19 mouse cellular contexts compared by ENCODE assay signal in genomic region chr16:36930231-36931136, GRCm38 (mm10). TPM values are rescaled to one million over a fixed set of nuclear protein-coding genes. Genes with fewer than 3 reads are reported as not detected.
DNase-seq lines count a peak whose midpoint lies in the region; ATAC-seq and TF ChIP-seq lines count a peak whose summit lies in the region.
"Had no signal": no experiment of that assay in that cellular context is flagged by ENCODE, and none has a peak within 500 bp of the region (broad histone marks: within the 10 kb centered on the region; RNA-seq: fewer than 3 reads in every experiment).

No protein-coding gene starts in this region.

- no peak for TF ChIP-seq CTCF in CH12.LX (conservative IDR thresholded peaks at IDR 0.05 in 1 of 2, IDR thresholded peaks at IDR 0.05 in 1 of 2; ENCODE audit: low read depth in 2 of 2, low read length in 2 of 2)
- no peak for TF ChIP-seq CTCF in midbrain, postnatal 0 days (IDR thresholded peaks at IDR 0.05)

- no peak for DNase-seq in liver, embryonic 11.5 days (ENCODE audit: low spot score)
- DNase-seq in CH12.LX (ENCODE audit: extremely low read depth), result peak; percentile 66
- peak; percentile 58 to 67 for DNase-seq in adrenal gland, postnatal 36 days
- no peak for DNase-seq in midbrain, postnatal 0 days (ENCODE audit: low spot score)
- DNase-seq in hindbrain, embryonic 11.5 days (ENCODE audit: low spot score), result no peak
- DNase-seq: cerebellum, postnatal 14 days; gastrocnemius, postnatal 10 days; heart, postnatal 10 days; kidney, adult 18-20 months; kidney, postnatal 4 days had no signal

- TF ChIP-seq EP300 in CH12.LX (IDR thresholded peaks at IDR 0.05; ENCODE audit: low read length), result peak; percentile 53; the same call in 1 of the 2 replicates

- no peak overlapping the region for H3K9ac ChIP-seq in liver, embryonic 15.5 days
- H3K9ac ChIP-seq in liver, embryonic 11.5 days (ENCODE audit: low read depth, low read length), result no peak overlapping the region
- peak overlapping the region; percentile 28; the same call in 1 of the 2 replicates for H3K9ac ChIP-seq in CH12.LX (ENCODE audit: insufficient read depth, low read depth)
- H3K9ac ChIP-seq in midbrain, postnatal 0 days (replicated peaks; ENCODE audit: low read length, poor library complexity, severe bottlenecking), result no peak overlapping the region
- H3K9ac ChIP-seq in hindbrain, embryonic 11.5 days (ENCODE audit: low read depth, low read length), result no peak overlapping the region
- H3K9ac ChIP-seq: hindbrain, embryonic 15.5 days had no signal

- ATAC-seq in liver, embryonic 15.5 days (ENCODE audit: insufficient read depth), result no peak
- no peak for ATAC-seq in liver, embryonic 11.5 days (replicated peaks; ENCODE audit: low FRiP score)
- peak; percentile 16 for ATAC-seq in megakaryocyte progenitor cell, adult 5-6 weeks (replicated peaks; ENCODE audit: poor library complexity)
- ATAC-seq in midbrain, postnatal 0 days (ENCODE audit: low FRiP score), result no peak
- no peak for ATAC-seq in hindbrain, embryonic 11.5 days (ENCODE audit: low FRiP score)
- ATAC-seq: Patski had no signal

- peaks cover 14% of the 10 kb centered on the region; the same call in 1 of the 2 replicates for H3K4me1 ChIP-seq in liver, embryonic 15.5 days (replicated peaks)
- H3K4me1 ChIP-seq in liver, embryonic 11.5 days (replicated peaks; ENCODE audit: control insufficient read depth, insufficient read depth, low read length), result no peaks in the 10 kb centered on the region
- H3K4me1 ChIP-seq in CH12.LX (ENCODE audit: control insufficient read depth in 1 of 2, insufficient read depth in 2 of 2), result peaks cover 37 to 71% of the 10 kb centered on the region in 2 experiments
- H3K4me1 ChIP-seq in midbrain, postnatal 0 days (ENCODE audit: insufficient read depth, low read length), result no peaks in the 10 kb centered on the region
- H3K4me1 ChIP-seq in hindbrain, embryonic 11.5 days (replicated peaks; ENCODE audit: control insufficient read depth, insufficient read depth, low read length), result no peaks in the 10 kb centered on the region
- H3K4me1 ChIP-seq: embryonic facial prominence, embryonic 10.5 days; hindbrain, embryonic 15.5 days; midbrain, embryonic 10.5 days had no signal

- 0 out of 2 replicates have a peak overlapping the region, but pooled peaks have one; percentile 3 for H3K27ac ChIP-seq in liver, embryonic 15.5 days (replicated peaks)
- no peak overlapping the region for H3K27ac ChIP-seq in liver, embryonic 11.5 days (ENCODE audit: low read depth, low read length)
- peak overlapping the region; percentile 91 for H3K27ac ChIP-seq in CH12.LX (ENCODE audit: insufficient read depth, low read depth)
- no peak overlapping the region for H3K27ac ChIP-seq in midbrain, postnatal 0 days (ENCODE audit: low read depth, low read length)
- H3K27ac ChIP-seq in hindbrain, embryonic 11.5 days (ENCODE audit: low read depth, low read length), result no peak overlapping the region
- H3K27ac ChIP-seq: embryonic facial prominence, embryonic 10.5 days; hindbrain, embryonic 15.5 days; midbrain, embryonic 10.5 days had no signal

- H3K4me2 ChIP-seq in liver, embryonic 15.5 days, result no peak overlapping the region
- no peak overlapping the region for H3K4me2 ChIP-seq in liver, embryonic 11.5 days
- peak overlapping the region; percentile 50 for H3K4me2 ChIP-seq in CH12.LX (ENCODE audit: insufficient read depth, low read depth, poor library complexity, severe bottlenecking)
- H3K4me2 ChIP-seq in midbrain, postnatal 0 days (ENCODE audit: low read depth, low read length, poor library complexity, severe bottlenecking), result no peak overlapping the region
- H3K4me2 ChIP-seq in hindbrain, embryonic 11.5 days (replicated peaks; ENCODE audit: low read depth, low read length), result no peak overlapping the region
- H3K4me2 ChIP-seq: hindbrain, embryonic 15.5 days had no signal

- peaks cover 72% of the 10 kb centered on the region for H3K36me3 ChIP-seq in liver, embryonic 15.5 days (replicated peaks)
- peaks cover 14% of the 10 kb centered on the region for H3K36me3 ChIP-seq in liver, embryonic 11.5 days (ENCODE audit: control insufficient read depth, insufficient read depth, low read length)
- H3K36me3 ChIP-seq in CH12.LX (replicated peaks in 1 of 2; ENCODE audit: control insufficient read depth in 1 of 2, insufficient read depth in 1 of 2, low read length in 1 of 2), result peaks cover 48 to 63% of the 10 kb centered on the region in 2 experiments
- peaks cover 74% of the 10 kb centered on the region for H3K36me3 ChIP-seq in midbrain, postnatal 0 days (ENCODE audit: insufficient read depth, low read length)
- peaks cover 5% of the 10 kb centered on the region; the same call in 1 of the 2 replicates for H3K36me3 ChIP-seq in hindbrain, embryonic 11.5 days (ENCODE audit: control insufficient read depth, insufficient read depth, low read length)

- dilution Hi-C loops in CH12.LX (cut with MboI; ENCODE audit: extremely low pct_ligation_motif_present, extremely low pct_unique_long_range_greater_than_20kb, low sequenced_read_pairs), result no loop called here

- H3K79me2 ChIP-seq in CH12.LX (replicated peaks; ENCODE audit: control insufficient read depth, extremely low read depth, insufficient read depth, poor library complexity, severe bottlenecking), result peaks cover 37% of the 10 kb centered on the region

- no peak; the same call in 1 of the 2 replicates for TF ChIP-seq RAD21 in CH12.LX (IDR thresholded peaks at IDR 0.05; ENCODE audit: low read depth, low read length)

- in situ Hi-C loops in CH12.LX (cut with MboI; ENCODE audit: low pct_ligation_motif_present, low pct_unique_long_range_greater_than_20kb, low sequenced_read_pairs), result no loop called here

- no peak overlapping the region for H3K4me3 ChIP-seq in liver, embryonic 15.5 days (replicated peaks)
- H3K4me3 ChIP-seq in liver, embryonic 11.5 days (ENCODE audit: low read depth, low read length), result no peak overlapping the region
- peak overlapping the region in 1 of 3 experiments; percentile 5 for H3K4me3 ChIP-seq in CH12.LX (replicated peaks in 1 of 3; ENCODE audit: low read depth in 2 of 3, low read length in 2 of 3, poor library complexity in 1 of 3)
- no peak overlapping the region for H3K4me3 ChIP-seq in midbrain, postnatal 0 days (ENCODE audit: low read depth, low read length)
- no peak overlapping the region for H3K4me3 ChIP-seq in hindbrain, embryonic 11.5 days (ENCODE audit: low read depth, low read length)
- H3K4me3 ChIP-seq: embryonic facial prominence, embryonic 10.5 days; erythroblast, embryonic 14.5 days; hindbrain, embryonic 15.5 days; midbrain, embryonic 10.5 days; myocyte had no signal

- no peak for TF ChIP-seq POLR2A in CH12.LX (IDR thresholded peaks at IDR 0.05; ENCODE audit: low read depth, low read length)

- H3K9me3 ChIP-seq in liver, embryonic 15.5 days (replicated peaks), result no peaks in the 10 kb centered on the region
- no peaks in the 10 kb centered on the region for H3K9me3 ChIP-seq in liver, embryonic 11.5 days (ENCODE audit: control insufficient read depth, low read length)
- H3K9me3 ChIP-seq in CH12.LX (replicated peaks; ENCODE audit: low read length), result no peaks in the 10 kb centered on the region
- H3K9me3 ChIP-seq in midbrain, postnatal 0 days (ENCODE audit: low read length), result no peaks in the 10 kb centered on the region
- no peaks in the 10 kb centered on the region for H3K9me3 ChIP-seq in hindbrain, embryonic 11.5 days (ENCODE audit: control insufficient read depth, low read length)
- H3K9me3 ChIP-seq: embryonic facial prominence, embryonic 10.5 days; hindbrain, embryonic 15.5 days; midbrain, embryonic 10.5 days had no signal

- H3K27me3 ChIP-seq in liver, embryonic 15.5 days, result no peaks in the 10 kb centered on the region
- H3K27me3 ChIP-seq in liver, embryonic 11.5 days (replicated peaks; ENCODE audit: control insufficient read depth, insufficient read depth, low read length), result no peaks in the 10 kb centered on the region
- no peaks in the 10 kb centered on the region for H3K27me3 ChIP-seq in CH12.LX (replicated peaks)
- H3K27me3 ChIP-seq in midbrain, postnatal 0 days (ENCODE audit: insufficient read depth, low read length), result no peaks in the 10 kb centered on the region
- no peaks in the 10 kb centered on the region for H3K27me3 ChIP-seq in hindbrain, embryonic 11.5 days (ENCODE audit: control insufficient read depth, insufficient read depth, low read length)
- H3K27me3 ChIP-seq: hindbrain, embryonic 15.5 days; Patski had no signal

- 65% methylated on average over 11 of the region's 11 CpGs for WGBS in liver, embryonic 15.5 days (ENCODE audit: insufficient replicate concordance)
- WGBS in liver, embryonic 11.5 days, result 66% methylated on average over 11 of the region's 11 CpGs
- 85% methylated on average over 11 of the region's 11 CpGs for WGBS in midbrain, postnatal 0 days
- 78% methylated on average over 11 of the region's 11 CpGs for WGBS in hindbrain, embryonic 11.5 days

RNA-seq across cellular contexts. Expression of gene Hcls1, which starts 4.3 kb away (rescaled TPM):
- 14.4 and 15.9 TPM in 2 replicates for polyA plus RNA-seq in liver, embryonic 15.5 days (2015; fragmentation: Nextera tagmentation; extraction: Ambion mirVana)
- 5.4 and 8.3 TPM in 2 replicates for polyA plus RNA-seq in liver, embryonic 11.5 days (2014; fragmentation: Nextera tagmentation; extraction: Ambion mirVana)
- total RNA-seq in CH12.LX (2012; rRNA removed), result 302 and 332 TPM in 2 replicates
- total RNA-seq in CH12.LX (2014; rRNA removed), result 206 and 222 TPM in 2 replicates
- polyA plus RNA-seq in CH12.LX (2012; ENCODE audit: insufficient read length, low read depth), result 537 and 750 TPM in 2 replicates
- 10 to 100 TPM; 10.4 to 11.7 TPM for total RNA-seq in adrenal gland, postnatal 36 days (2021)
- total RNA-seq in megakaryocyte progenitor cell, adult 5-6 weeks (2015), result 17.2 and 21.3 TPM in 2 replicates
- 134 and 150 TPM in 2 replicates for total RNA-seq in megakaryocyte progenitor cell, adult 5-6 weeks (2017)
- total RNA-seq in midbrain, postnatal 0 days (2014; rRNA removed), result 2.2 and 2.4 TPM in 2 replicates
- polyA plus RNA-seq in midbrain, postnatal 0 days (2015; fragmentation: Nextera tagmentation; extraction: Ambion mirVana), result 2.3 and 2.4 TPM in 2 replicates
- polyA plus RNA-seq in hindbrain, embryonic 11.5 days (2014; fragmentation: Nextera tagmentation; extraction: Ambion mirVana), result 0.79 and 1.3 TPM in 2 replicates
- polyA plus RNA-seq: Patski had no signal

RNA-seq across cellular contexts. Expression of gene Golgb1, which starts 55.5 kb away (rescaled TPM):
- polyA plus RNA-seq in liver, embryonic 15.5 days (2015; fragmentation: Nextera tagmentation; extraction: Ambion mirVana), result 22.7 and 24.7 TPM in 2 replicates
- polyA plus RNA-seq in liver, embryonic 11.5 days (2014; fragmentation: Nextera tagmentation; extraction: Ambion mirVana), result 41.5 and 50.5 TPM in 2 replicates
- total RNA-seq in CH12.LX (2012; rRNA removed) (69.8 and 96.8 TPM in 2 replicates), CH12.LX (2014; rRNA removed) (65.6 and 66.7 TPM in 2 replicates)
- 75.9 and 112 TPM in 2 replicates for polyA plus RNA-seq in CH12.LX (2012; ENCODE audit: insufficient read length, low read depth)
- 10 to 100 TPM; 82.8 to 91.6 TPM for total RNA-seq in adrenal gland, postnatal 36 days (2021)
- 14.1 and 18.5 TPM in 2 replicates for total RNA-seq in megakaryocyte progenitor cell, adult 5-6 weeks (2015)
- total RNA-seq in megakaryocyte progenitor cell, adult 5-6 weeks (2017), result 30.7 and 37.1 TPM in 2 replicates
- 41.3 and 70.4 TPM in 2 replicates for total RNA-seq in midbrain, postnatal 0 days (2014; rRNA removed)
- polyA plus RNA-seq in midbrain, postnatal 0 days (2015; fragmentation: Nextera tagmentation; extraction: Ambion mirVana), result 84.1 and 101 TPM in 2 replicates
- 81.0 and 91.0 TPM in 2 replicates for polyA plus RNA-seq in hindbrain, embryonic 11.5 days (2014; fragmentation: Nextera tagmentation; extraction: Ambion mirVana)

RNA-seq across cellular contexts. Expression of gene Eaf2, which starts 55.7 kb away (rescaled TPM):
- polyA plus RNA-seq in liver, embryonic 15.5 days (2015; fragmentation: Nextera tagmentation; extraction: Ambion mirVana), result 0.21 and 0.39 TPM in 2 replicates
- 0.53 and 0.71 TPM in 2 replicates for polyA plus RNA-seq in liver, embryonic 11.5 days (2014; fragmentation: Nextera tagmentation; extraction: Ambion mirVana)
- total RNA-seq in CH12.LX (2012; rRNA removed) (7.4 and 8.1 TPM in 2 replicates), CH12.LX (2014; rRNA removed) (5.0 and 7.1 TPM in 2 replicates)
- 3.5 and 5.5 TPM in 2 replicates for polyA plus RNA-seq in CH12.LX (2012; ENCODE audit: insufficient read length, low read depth)
- total RNA-seq in adrenal gland, postnatal 36 days (2021), result 1 to 10 TPM in 1 of 2 experiments, under 1 TPM in 1; 0.56 to 1.6 TPM
- total RNA-seq in megakaryocyte progenitor cell, adult 5-6 weeks (2015), result 0.42 and 1.4 TPM in 2 replicates
- 1.1 TPM in 1 of 2 replicates, not detected in the other for total RNA-seq in megakaryocyte progenitor cell, adult 5-6 weeks (2017)
- 0.14 and 1.0 TPM in 2 replicates for total RNA-seq in midbrain, postnatal 0 days (2014; rRNA removed)
- polyA plus RNA-seq in midbrain, postnatal 0 days (2015; fragmentation: Nextera tagmentation; extraction: Ambion mirVana), result 1.1 and 1.3 TPM in 2 replicates
- 1.3 and 1.5 TPM in 2 replicates for polyA plus RNA-seq in hindbrain, embryonic 11.5 days (2014; fragmentation: Nextera tagmentation; extraction: Ambion mirVana)

RNA-seq across cellular contexts. Expression of gene Fbxo40, which starts 59.8 kb away (rescaled TPM):
- 0.03 TPM in 1 of 2 replicates, not detected in the other for polyA plus RNA-seq in liver, embryonic 15.5 days (2015; fragmentation: Nextera tagmentation; extraction: Ambion mirVana)
- polyA plus RNA-seq in liver, embryonic 11.5 days (2014; fragmentation: Nextera tagmentation; extraction: Ambion mirVana), result 0.04 TPM in 1 of 2 replicates, not detected in the other
- total RNA-seq in CH12.LX (2012; rRNA removed) (0.88 and 1.5 TPM in 2 replicates), CH12.LX (2014; rRNA removed) (1.0 and 2.2 TPM in 2 replicates)
- 3.0 and 3.7 TPM in 2 replicates for polyA plus RNA-seq in CH12.LX (2012; ENCODE audit: insufficient read length, low read depth)
- total RNA-seq in adrenal gland, postnatal 36 days (2021), result under 1 TPM; 0.13 to 0.20 TPM
- 0.12 and 0.67 TPM in 2 replicates for total RNA-seq in megakaryocyte progenitor cell, adult 5-6 weeks (2015)
- 0.64 and 2.0 TPM in 2 replicates for total RNA-seq in megakaryocyte progenitor cell, adult 5-6 weeks (2017)
- total RNA-seq in midbrain, postnatal 0 days (2014; rRNA removed), result 0.19 and 0.44 TPM in 2 replicates
- 0.02 TPM in 1 of 2 replicates, not detected in the other for polyA plus RNA-seq in midbrain, postnatal 0 days (2015; fragmentation: Nextera tagmentation; extraction: Ambion mirVana)
- polyA plus RNA-seq in hindbrain, embryonic 11.5 days (2014; fragmentation: Nextera tagmentation; extraction: Ambion mirVana), result 0.03 TPM in 1 of 2 replicates, not detected in the other
- total RNA-seq: layer of hippocampus, postnatal 25 days had no signal
- polyA plus RNA-seq: erythroblast, embryonic 14.5 days; hindbrain, embryonic 15.5 days had no signal

Comparison
In these comparisons a context has a peak if more than half of its experiments do, and no peak if none do; other contexts are left out.
1. H3K27ac ChIP-seq: peak in liver, embryonic 15.5 days (single experiment) and CH12.LX (single experiment); none in liver, embryonic 11.5 days (single experiment), midbrain, postnatal 0 days (single experiment) and hindbrain, embryonic 11.5 days (single experiment).
2. DNase-seq: peak in CH12.LX (single experiment) and adrenal gland, postnatal 36 days (2 of 2); none in liver, embryonic 11.5 days (single experiment), midbrain, postnatal 0 days (single experiment) and hindbrain, embryonic 11.5 days (single experiment).
3. RNA of gene Hcls1, which starts 4.3 kb away (polyA plus RNA-seq): 537 to 750 TPM in CH12.LX; 14.4 to 15.9 TPM in liver, embryonic 15.5 days, 5.4 to 8.3 TPM in liver, embryonic 11.5 days, 2.3 to 2.4 TPM in midbrain, postnatal 0 days and 0.79 to 1.3 TPM in hindbrain, embryonic 11.5 days; every median in the first group is over 10 times any median in the second.